Mouse (Mus musculus) embryo, embryonic 11.5 days (tissue): ENCODE data around the gene Camta1.

Experiments
- DNase-seq: peaks from one replicate; pipeline ENCODE4 v3.0.0-alpha.2; 2012; ENCODE audit warnings: low read depth, low spot score

Gene Camta1

DNA sequence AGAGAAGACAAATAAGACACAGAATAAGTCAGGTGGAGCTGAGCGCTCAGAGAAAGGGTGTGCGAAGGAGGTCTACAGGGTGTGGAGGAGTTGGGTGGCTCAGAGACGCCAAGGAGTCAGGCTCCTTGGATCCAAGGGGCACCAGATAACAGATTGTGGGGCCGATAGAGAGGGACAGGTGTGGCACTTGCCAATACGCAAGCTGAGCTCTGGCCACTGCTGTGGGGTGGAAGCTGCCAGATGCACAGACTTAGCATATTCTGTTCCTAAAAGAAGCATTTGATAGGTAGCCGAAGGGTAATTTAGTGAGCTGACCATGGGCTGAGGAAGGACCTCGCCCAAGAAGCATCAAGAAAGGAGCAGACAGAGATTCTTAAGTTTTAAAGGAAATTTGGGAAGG lies 177.1 kb downstream of the Camta1 start:
- no peak for DNase-seq

- DNase-seq = no peak
Observed at GRCm38 (mm10) chr4:151682831-151683488, 178.7 kb downstream of the Camta1 start.

- DNase-seq = no peak
Observed at GRCm38 (mm10) chr4:151672452-151672851, 189.2 kb downstream of the Camta1 start.

- no peak for DNase-seq
Observed at GRCm38 (mm10) chr4:151666411-151666901, 195.2 kb downstream of the Camta1 start.

DNA sequence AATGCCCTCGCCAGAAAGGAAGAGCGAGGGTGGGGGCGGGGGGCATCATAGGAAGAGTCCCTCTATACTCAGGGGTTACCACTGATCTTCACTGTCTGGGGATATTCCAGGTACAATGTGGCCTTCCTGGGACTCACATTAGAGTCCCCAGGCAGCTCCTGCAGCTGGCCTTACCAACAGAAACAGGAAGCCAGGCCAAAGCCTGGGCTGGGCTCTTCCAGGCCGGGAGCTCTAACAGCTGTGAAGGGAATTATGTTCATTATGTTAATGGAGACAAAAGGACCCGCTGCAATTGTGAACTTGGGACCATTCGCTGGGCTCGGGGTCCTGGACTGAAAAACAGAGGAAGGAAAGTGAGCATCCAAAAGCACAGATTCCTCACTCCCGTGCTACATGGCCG lies 200.2 kb downstream of the Camta1 start:
- no peak for DNase-seq

GRCm38 (mm10) chr4:151656427-151656826 lies 205.2 kb downstream of the Camta1 start:
- no peak for DNase-seq

- no peak for DNase-seq
Observed at GRCm38 (mm10) chr4:151655637-151656385, 205.9 kb downstream of the Camta1 start.

GRCm38 (mm10) chr4:151655227-151655626 lies 206.4 kb downstream of the Camta1 start:
- no peak for DNase-seq

DNA sequence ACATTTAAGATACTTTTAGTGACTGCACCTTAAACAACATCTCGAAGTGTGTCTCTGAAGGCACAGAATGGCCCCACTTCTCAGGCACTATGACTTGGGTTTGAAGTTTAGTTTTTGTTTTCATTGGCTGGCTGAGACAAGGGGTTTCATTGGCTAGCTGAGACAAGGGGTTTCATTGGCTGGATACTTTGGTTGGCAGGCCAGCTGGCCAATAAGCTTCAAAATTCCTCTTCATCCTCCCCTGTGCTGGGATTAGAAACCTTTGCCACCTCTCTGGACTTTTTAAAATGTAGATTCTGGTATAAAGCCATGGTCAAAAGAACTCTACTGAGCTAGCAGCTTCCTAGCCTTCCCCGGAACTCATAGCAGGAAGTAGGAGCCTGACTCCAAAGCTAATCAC lies 219.3 kb downstream of the Camta1 start:
- no peak for DNase-seq

DNA sequence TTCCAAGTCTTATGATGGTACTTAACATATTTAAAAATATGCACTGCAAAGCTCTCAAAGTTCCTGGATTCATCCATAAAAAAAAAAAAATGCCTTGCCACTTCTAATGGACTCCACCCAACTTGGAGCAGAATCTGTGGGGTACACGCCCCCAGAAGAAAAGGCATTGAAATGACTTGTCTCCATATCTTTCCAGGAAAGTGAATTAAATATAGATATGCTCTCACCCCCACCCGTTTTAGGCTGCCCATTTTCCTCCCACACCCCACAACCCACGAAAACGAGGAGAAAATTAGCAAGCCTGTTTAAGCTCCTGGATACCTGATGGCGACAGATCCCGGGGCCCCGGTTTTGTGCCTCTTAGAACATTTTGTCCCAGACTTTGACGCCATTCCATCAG lies 220.7 kb downstream of the Camta1 start:
- DNase-seq = no peak

GRCm38 (mm10) chr4:151638941-151639340 lies 222.7 kb downstream of the Camta1 start:
- no peak for DNase-seq

GRCm38 (mm10) chr4:151637348-151637747 lies 224.3 kb downstream of the Camta1 start:
- no peak for DNase-seq

GRCm38 (mm10) chr4:151634771-151635170 lies 226.9 kb downstream of the Camta1 start:
- no peak for DNase-seq

DNA sequence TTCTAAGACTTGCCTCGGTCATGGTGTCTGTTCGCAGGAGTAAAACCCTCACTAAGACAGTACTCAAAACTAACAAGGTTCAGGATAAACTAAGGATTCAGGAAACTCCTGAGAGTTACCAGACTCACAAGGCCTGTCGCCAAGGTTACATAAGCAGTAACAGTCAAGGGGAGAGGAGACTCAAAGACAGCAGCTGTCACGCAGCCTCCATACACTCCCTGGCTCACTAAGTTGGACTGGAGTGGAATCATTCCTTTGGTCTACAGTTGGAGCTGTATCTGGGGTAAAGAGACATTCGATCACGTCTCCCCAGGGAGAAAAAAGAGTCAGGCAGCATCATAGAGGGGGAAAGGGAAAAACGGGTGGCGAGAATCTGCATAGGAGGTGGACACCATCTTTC lies 227.9 kb downstream of the Camta1 start:
- no peak for DNase-seq

DNA sequence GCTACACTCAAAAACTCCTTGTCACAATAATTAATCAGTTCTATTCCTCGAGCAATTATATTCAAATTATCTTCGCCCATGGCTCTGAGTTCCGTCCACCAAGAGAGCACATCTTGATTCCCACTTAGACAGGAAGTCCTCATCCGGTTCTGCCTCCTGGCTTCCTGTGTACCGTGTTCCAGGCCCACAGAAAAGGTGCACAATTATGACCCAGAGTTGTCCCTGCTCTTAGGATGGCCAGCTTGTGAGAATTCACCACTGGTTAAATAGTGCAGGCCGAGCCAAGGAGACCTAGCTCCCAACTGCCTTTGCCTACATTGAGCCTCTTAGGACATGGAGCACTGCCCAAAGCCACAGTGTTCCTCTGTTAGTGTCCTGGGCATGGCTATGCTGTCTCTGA lies 229.4 kb downstream of the Camta1 start:
- DNase-seq = no peak

DNA sequence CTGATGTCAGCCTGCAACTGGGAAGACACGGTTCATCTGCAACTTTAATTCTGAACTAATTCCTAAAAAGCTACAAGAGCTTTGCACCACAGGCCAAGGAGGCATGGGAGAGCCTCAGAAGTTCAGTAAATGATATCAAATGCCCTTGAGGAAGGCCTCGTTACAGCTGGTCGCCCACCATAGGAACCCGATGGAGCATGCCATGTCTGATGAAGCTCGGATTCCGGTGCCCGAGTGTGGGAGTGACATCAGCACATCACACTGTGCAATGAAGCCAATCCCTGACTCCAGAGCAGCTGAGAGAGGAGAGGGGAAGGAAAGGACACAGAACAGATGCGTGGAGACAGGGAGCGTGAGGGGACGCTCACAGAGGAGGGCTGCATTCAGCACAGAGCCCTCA lies 231.0 kb downstream of the Camta1 start:
- no peak for DNase-seq

GRCm38 (mm10) chr4:151630231-151630630 lies 231.4 kb downstream of the Camta1 start:
- no peak for DNase-seq

DNA sequence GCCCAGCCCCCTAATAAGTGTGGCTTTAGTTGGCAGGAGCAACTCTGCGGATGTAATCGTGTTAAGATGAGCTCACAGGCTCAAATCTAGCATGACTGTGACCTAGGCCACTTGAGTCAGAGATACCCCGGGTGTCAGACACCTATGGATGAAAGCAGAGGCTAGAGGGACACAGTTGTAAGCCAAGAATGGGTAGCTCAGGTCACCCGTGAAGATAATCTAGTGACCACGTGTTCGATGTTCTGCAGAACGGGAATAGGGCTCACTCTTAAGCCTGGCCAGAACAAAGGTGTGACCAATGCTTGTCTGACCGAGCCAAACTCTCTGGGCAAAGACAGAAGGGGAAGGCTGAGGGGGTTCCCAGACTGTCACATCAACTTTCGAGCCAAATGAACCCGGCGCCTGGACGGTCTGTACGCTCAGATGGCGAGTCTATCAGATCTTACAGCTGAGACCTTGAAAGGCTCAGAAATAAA lies 242.1 kb downstream of the Camta1 start:
- no peak for DNase-seq

DNA sequence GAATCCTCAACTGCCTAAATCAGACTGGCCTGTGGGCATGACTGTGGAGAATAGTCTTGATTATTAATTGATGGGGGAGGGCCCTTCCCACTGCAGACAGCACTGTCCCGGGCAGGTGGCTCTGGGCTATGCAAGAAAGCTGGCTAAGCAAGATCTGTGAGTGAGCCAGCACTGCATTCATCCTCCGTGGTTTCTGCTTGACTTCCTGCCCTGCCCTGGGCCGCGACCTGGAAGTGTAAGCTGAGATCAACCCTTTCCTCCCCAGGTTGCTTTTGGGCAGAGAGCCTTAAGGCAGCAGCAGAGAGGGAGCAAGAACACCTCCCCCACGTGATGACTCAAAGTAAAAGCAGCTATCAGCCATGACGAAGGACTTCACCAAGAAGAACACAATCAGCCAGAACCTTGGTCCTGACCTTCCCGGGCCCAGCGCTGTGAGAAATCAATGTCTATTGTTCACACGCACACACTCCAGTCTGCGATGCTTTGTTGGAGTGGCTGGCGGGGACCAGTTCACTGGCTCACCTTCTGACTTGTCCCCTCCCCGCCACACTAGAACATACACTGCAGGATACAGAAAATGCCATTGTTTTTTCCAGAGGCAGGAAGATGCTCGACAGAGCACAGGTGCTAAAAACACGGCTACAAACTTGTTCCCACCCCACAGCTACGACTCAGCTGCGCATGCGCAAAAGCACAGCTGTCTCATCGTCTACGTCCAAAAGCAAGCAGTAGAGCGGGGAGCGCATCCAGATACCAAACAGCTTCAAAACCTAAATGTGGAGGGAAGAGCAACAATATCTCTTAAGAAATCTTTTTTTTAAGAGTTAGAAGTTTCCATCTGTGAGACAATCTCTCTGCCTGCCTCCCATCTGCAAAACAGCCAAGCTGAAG lies 243.0 kb downstream of the Camta1 start:
- no peak for DNase-seq

GRCm38 (mm10) chr4:151611621-151612020 lies 250.1 kb downstream of the Camta1 start:
- no peak for DNase-seq

DNA sequence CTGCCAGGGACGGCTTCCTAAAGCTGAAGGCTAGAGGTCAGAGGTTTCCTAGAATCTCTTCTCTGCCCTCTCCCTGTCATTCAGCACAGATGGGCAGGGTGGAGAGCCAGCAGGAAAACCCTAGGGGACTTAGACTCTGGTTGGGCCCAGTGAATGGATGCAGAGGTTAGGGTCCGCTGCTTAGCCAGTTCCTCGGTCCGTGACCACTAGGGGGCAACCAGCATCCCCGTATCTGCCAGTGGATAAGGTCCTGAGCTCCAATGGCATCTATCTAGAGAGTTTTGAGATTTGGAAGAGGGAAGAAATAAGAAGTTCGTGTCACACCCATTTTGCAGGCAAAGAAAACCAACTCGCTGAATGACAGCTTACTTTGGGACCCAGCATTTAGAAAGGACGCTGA lies 251.4 kb downstream of the Camta1 start:
- peak; percentile 50 for DNase-seq

DNA sequence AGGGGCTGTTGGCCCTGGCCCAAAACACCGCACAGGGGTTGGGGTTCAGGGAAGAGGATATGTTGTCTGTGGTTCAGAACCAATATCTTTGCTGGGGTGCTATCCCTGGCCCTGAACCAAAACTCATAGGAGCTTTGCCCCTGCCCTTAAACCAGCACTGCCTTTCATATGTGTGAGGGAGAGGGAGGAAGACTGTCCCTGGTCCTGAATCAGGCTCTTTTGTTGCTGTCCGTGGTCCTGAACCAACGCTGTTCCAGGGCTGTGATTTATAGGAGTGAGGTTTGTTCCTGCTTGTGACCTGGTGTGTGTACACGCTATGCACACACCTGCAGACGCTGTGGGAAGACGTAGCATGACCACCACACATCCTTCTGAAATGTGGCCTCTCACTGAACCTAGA lies 256.8 kb downstream of the Camta1 start:
- DNase-seq = peak; percentile 73
